Mouse (Mus musculus): ENCODE results near the gene Scamp1.

DNA sequence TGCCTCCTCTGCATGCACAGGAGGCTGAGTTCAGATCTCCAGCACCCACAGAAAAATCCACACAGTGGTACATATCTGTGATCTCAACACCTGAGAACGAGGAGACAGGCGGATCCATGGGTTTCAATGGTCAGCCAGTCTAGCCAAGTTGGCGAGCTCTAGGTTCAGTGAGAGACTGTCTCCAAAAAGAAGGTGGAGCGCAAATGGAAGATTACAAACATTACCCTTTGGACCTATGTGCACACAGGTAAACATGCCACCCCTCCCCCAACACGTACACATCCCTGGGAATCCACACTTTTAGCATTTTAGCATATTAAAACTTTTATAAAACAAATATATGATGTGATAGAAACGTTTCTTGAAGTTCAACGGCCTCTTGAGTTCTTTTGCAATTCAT is 21.9 kb upstream of the Scamp1 start:
- TF ChIP-seq CTCF (IDR thresholded peaks at IDR 0.05; ENCODE audit: extremely low read depth, insufficient read depth, insufficient read length, insufficient replicate concordance) (no peak), POLR2A (IDR thresholded peaks at IDR 0.05; ENCODE audit: low read depth, low read length) (no peak)

All from spleen, adult 2 months (tissue).